Mouse (Mus musculus) MEL-GATA-1-ER (cell line): ENCODE measurements around the gene Slc5a7.

Experiments
- DNase-seq: peaks from one replicate; pipeline ENCODE4 v3.0.0-alpha.2; 2012; ENCODE audit warnings: low read depth; ENCODE audit errors: extremely low read depth

Slc5a7 gene

GRCm38 (mm10) chr17:54298934-54299333 is at the start of gene Slc5a7:
Slc5a7 (minus strand) TSS chr17:54299034.
- no peak for DNase-seq

DNA sequence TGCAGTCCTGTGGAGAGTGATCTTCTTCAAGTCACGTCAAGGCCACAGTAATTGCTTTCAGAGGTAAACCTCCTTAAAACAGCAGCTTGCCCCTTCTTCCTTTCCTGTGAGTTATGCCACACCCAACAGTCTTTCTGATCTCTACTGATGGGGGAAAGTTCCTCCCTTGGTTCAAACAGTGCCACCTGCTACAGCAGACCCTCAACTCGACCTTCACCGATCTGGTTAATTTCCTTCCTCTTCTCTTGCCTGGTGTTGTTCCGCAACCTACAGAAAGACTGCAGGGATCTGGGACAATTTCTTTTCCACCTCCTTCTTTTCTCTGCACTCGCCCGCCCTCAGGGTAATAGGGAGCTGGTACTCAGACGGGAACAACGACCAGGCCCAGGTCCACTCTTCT is 48.8 kb upstream of the Slc5a7 start:
- DNase-seq, result no peak

DNA sequence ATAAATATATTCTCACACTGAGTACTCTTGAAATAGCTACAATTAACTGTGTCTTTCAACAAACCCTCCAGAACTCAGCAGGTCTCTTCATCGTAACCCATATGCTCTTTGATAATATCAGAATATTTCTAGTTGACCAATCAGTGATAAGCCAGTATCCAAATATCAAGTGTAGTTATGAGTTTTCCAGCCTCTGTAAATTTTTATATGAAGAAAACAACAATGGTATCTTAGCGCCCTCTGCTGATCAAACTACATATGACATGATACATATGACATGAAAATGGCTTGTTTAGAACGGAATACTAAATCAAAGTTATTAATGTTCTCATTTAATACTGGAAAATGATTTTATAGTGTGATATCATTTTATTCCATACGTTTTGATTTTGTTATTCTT is 44.6 kb upstream of the Slc5a7 start:
- DNase-seq, result peak; percentile 7

DNA sequence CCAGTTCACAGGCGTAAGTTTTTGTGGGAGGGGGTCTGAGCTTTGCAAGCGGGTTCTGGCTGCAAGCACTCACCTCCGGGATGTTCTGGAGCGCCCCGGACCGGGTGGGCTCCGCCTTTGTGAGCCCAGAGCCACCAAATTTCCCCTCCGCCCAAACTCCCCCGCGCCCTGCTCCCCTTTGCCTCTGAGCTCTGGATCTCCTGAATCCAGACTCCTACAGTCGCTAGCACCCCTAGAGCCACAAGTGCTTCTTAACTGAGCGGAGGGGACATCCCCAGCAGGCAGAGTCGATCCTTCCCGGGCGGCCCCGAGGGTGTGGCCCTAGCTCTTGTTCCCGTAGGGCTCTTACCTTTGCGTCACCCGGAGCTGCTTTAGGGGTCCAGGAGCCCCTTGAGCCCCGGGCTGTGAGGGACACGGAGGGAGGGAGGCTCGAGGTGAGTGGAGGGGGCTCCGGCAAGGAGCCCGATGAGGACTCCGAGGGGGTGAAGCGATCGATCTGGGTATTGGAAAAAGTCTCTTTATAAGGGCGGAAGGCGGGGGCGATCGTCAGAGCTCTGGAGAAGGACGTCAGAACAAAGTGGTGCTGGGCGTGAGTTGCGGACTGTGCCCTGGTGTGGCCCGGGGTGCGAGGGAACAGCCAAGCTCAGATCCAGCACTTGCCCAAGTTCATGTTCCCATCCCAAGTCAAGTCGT is 456 bp downstream of the Slc5a7 start:
- no peak for DNase-seq

- no peak for DNase-seq
These were observed 48.1 kb downstream of the Slc5a7 start for GRCm38 (mm10) chr17:54250783-54251182.

DNA sequence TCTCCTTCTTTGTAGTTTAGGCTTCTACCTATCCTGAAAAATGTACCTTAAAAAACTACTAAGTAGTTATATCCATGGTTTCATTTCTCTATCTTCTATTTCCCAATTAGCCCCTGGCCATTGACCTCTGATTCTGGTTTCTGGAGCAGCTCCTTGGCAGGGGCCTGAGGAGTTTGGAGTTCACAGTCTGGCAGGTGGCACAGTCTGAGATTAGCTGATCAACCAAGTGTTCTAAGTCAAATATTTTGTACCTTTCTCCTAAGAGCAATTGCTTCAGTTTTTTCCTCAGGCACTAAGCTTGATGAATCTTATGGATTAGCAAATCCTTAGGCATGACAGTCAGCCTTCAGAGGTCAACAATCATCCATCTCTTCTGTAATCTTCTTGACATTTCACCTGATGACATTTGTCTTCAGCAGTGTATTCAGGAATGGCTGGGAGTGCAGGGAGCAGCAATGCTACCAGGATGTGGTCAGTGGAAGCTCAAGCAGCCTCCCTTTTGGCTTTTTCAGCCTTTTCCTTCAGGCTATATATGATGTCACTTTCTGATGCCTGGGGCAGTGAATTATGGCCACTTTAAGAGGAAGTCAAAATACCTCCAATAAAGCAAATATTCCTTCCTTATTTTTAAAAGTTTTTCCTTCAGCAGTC is 55.1 kb downstream of the Slc5a7 start:
- no peak for DNase-seq

- no peak for DNase-seq
These were observed 59.4 kb downstream of the Slc5a7 start for GRCm38 (mm10) chr17:54239435-54239834.
